Mouse (Mus musculus) layer of hippocampus, postnatal 10 days (tissue): Measurements from ENCODE around the gene S1pr3. TPM values are rescaled to one million over a fixed set of nuclear protein-coding genes. Genes with fewer than 3 reads are reported as not detected.

Source experiments
- DNase-seq, 2 experiments: peaks; one replicate each; pipeline ENCODE4 v3.0.0; 2021; ENCODE audit warnings: low spot score in 2 of 2
- long read RNA-seq: library from polyadenylated mRNA; stranded (forward); transcript quantifications from one replicate; pipeline ENCODE4 v2.0.0, GENCODE M21; 2023
- total RNA-seq, 2 experiments: library from RNA; stranded (reverse); gene quantifications; 2 replicates each; pipeline ENCODE4 v1.2.3; 2021

The S1pr3 gene
- total RNA-seq: 1 to 10 TPM; 8.1 to 8.3 TPM
- long read RNA-seq, full-length matches to known transcripts: 6 of 17 reads
- long read RNA-seq, partial matches to known transcripts: 0 of 17 reads
- long read RNA-seq, other reads (novel, unspliced or antisense): 11 of 17 reads

GRCm38 (mm10) chr13:51408519-51409001 is at the start of gene S1pr3:
TSS of gene S1pr3 (plus strand) at chr13:51408639.
- DNase-seq: peak; percentile 30 to 44

DNA sequence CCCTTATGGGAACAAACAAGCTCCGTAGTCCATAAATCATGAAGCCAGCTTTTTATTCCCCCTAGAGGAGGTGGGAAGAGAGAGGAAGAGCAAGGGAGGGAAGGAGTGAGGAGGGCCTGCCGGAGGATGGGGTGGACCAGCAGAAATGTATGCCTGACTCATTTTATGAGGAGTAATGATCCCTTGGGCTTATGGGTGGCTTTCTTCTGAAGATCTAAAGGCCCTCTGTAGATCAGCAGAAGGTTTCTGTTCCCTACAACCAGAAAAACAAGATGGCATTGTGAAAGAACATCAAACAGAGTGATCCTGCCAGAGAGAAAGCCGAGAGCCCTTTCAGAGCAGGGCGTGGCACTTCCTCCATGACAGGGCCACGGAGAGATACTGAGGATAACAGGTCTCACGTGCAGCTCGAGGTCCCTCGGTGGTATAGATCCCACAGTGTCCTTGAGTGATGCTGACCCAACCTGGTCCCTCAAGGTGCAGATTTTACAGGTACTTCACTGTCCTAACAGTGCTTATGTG is 47.9 kb upstream of the S1pr3 start:
- no peak for DNase-seq

GRCm38 (mm10) chr13:51363390-51363789 is 45.0 kb upstream of the S1pr3 start:
- no peak for DNase-seq

DNA sequence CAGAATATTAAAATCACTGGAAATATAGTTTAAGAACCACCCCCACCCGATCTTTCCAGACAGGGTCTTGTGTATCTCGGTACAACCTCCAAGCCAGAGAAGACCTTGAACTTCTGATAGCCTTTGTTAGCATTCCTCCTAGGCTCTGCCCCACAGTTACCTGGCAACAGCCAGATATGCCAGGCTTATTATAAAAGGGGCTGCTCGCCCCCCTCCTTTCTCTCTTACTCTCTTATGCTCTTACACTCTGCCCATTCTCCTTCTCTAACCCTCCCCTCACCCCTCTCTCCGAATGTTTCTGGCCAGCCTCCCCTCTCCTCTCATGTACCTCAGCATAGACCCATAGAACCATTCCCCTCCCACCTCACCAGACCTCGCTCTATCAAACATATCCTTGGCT is 44.5 kb upstream of the S1pr3 start:
- DNase-seq: no peak

- DNase-seq: no peak
These were observed 43.2 kb upstream of the S1pr3 start for GRCm38 (mm10) chr13:51365191-51365590.

- no peak for DNase-seq
These were observed 40.1 kb upstream of the S1pr3 start for GRCm38 (mm10) chr13:51368346-51368745.

DNA sequence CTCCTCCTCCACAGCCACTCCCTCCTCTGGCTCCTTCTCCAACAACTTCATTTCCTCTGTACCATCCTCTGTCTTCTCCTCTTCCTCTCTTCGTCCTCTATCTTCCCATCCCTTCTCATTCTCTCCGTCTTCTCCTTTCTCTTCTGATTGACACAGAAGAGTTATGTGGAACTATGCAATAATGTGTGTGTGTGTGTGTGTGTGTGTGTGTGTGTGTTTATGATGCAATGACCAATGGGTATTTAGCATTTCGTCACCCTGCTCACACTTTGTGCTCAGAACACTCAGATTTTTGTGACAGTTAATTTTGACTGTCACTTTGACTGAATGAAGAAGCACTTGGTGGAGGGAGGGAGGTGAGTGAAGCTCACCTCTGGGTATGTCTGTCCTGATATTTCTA is 39.1 kb upstream of the S1pr3 start:
- DNase-seq: no peak

- DNase-seq: no peak
These were observed 35.4 kb upstream of the S1pr3 start for GRCm38 (mm10) chr13:51373086-51373485.

DNA sequence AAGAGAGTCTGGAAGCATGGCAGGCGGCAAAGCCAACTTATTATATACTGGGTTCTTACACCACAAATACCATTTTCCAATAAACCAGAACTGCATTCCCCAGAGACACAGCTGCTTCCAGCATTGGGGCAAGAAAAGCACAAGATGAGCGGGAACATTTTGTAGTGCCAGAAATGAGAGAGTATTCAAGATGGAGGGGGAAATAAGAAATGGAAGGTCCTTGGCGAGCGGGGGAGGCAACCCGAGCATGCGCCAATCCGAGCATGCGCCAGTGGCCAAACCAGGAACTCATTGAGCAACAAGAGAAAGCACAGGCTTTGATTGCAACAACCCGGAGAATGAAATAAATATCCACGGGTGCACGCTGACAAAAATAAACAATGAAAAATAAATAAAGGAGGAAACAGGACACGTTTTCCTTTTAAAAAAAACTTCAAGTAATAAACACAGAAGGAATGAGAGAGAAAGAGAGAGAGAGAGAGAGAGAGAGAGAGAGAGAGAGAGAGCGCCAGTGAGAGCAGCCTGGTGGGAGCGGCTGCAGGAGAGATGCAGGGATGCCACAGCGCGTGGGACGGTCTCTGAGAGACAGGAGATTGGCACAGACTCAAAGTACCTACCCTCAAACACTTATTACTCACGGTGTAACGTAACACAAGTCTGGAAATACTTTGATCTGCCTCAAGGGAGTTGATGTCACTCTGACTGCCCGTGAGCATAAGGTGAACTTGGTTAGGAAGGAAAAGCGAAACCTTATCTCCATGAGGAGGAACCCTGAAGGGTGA is 34.2 kb upstream of the S1pr3 start:
- peak; percentile 12 to 22 for DNase-seq

GRCm38 (mm10) chr13:51378126-51378525 is 30.3 kb upstream of the S1pr3 start:
- no peak for DNase-seq

DNA sequence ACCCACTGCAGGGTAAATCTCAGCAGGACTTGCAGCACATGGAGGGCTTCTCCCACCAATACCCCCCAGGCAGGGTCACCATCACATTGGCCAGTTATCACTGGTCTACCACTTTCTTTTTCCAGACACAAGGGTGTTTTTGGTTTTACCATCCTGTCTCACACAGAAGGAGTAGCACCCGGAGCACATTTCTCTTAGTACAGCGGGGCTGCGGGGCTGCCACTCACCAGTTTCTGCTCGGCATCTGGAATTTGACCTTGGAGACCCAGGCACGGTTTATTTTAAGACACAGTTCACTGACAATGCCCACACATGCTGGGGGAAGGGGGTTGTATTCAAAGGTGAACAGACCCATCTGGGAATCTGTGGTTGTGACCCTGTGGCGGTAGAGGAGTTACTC is 28.8 kb upstream of the S1pr3 start:
- DNase-seq: no peak

DNA sequence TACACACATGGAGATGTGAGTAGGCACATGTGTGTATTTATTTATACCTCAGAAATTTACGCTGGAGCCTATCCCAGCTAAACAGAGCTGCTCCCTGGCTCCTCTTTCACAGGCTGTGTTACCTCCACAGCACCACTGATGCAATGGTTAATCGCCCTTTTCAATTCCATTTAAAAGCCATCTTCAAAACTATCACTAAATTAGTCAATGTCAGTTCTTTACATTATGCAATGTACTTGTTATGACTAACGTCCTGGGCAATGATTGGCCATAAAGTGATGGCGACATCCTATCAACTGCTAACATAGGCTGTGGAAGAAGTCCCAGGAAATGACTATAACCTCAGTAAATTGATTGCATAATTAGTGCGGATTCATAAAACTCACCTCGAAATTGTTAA is 26.9 kb upstream of the S1pr3 start:
- DNase-seq: no peak

DNA sequence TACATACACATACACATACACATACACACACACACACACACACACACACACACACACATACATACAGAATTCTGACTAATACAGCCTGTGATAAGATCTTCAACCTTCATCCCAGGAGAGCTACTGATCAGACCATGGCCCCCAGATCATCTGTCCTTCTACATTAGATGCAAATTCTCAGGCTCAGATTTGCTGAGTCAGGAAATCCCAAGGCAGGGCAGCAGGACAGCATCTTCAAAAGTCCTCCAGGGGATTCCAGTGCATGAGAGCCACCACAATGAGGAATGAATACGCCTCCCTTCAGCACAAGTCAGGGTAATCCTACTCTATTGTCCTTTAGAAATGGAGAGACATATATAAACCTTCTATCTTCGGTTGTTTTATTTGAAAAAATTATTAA is 23.5 kb upstream of the S1pr3 start:
- DNase-seq: no peak

DNA sequence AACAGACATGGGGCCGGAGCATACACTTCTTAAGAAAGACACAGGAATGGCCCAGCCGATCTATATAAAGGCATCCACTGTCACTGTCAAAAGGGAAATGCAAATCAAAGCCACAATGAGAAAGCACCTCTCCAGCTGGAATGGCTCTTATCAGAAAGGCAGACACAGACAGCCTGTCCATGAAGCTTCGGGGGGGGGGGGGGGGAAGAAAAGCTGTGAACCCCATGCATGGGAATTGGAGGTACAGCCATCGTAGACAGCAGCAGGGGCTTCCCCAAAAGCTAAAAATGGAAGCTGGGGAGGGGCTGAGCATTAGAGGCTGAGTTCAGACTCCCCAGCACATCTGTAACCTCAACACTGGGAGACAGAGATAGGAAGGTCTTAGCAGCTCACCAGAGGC is 20.5 kb upstream of the S1pr3 start:
- DNase-seq: no peak

GRCm38 (mm10) chr13:51390398-51390797 is 18.0 kb upstream of the S1pr3 start:
- no peak for DNase-seq

DNA sequence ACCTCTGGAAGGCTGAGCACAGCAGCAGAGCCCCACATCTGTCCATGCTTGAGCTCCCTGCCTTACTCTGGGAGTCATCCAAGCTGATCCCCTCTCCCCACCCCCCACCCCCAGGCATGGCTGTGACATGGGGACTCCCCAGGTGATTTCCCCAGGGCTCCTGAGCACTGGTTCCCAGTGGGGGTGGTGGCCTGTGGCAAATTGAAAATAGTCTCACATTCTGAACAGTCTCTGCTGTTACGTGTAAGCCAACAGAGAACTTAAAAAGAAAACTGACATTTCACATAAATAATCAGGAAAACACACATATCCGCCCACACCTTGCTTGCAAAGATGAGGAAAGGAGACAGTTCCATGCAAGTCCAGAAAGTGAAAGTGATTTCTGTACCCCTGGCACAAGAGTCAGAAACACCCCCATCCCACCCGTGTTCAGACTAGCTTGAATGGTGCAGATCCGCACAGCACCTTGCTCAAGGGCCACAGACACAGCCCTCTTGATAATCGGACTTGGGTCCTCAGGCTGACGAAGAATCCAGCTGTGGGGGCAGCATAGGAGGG is 17.0 kb upstream of the S1pr3 start:
- DNase-seq: no peak

- DNase-seq: no peak
These were observed 16.2 kb upstream of the S1pr3 start for GRCm38 (mm10) chr13:51392256-51392655.

GRCm38 (mm10) chr13:51397861-51398260 is 10.6 kb upstream of the S1pr3 start:
- DNase-seq: no peak

- DNase-seq: no peak
These were observed 8.9 kb upstream of the S1pr3 start for GRCm38 (mm10) chr13:51399562-51399961.

DNA sequence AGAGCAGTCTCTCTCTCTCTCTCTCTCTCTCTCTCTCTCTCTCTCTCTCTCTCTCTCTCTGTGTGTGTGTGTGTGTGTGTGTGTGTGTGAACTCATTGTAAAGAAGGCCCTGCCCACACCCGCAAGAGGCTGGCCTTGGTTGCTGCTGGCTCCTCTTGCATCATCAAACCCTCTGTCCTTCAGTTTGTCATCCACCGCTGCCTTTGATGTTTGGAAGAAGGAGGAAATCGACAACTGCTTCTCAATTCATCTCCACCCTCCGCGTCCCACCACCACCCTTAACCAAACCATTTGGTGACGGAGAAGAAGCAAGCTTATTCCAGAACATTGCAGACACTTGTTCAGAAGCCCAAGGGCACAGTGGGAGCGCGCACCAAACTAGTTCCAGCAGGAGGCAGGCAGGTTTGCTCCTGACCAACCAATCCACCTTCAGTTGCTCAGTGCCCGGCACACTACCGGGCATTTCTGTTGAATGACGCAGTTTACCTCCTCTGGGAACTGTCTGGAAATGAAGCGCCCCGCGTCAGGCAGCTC is 8.2 kb upstream of the S1pr3 start:
- peak in 1 of 2 experiments; percentile 37 for DNase-seq

DNA sequence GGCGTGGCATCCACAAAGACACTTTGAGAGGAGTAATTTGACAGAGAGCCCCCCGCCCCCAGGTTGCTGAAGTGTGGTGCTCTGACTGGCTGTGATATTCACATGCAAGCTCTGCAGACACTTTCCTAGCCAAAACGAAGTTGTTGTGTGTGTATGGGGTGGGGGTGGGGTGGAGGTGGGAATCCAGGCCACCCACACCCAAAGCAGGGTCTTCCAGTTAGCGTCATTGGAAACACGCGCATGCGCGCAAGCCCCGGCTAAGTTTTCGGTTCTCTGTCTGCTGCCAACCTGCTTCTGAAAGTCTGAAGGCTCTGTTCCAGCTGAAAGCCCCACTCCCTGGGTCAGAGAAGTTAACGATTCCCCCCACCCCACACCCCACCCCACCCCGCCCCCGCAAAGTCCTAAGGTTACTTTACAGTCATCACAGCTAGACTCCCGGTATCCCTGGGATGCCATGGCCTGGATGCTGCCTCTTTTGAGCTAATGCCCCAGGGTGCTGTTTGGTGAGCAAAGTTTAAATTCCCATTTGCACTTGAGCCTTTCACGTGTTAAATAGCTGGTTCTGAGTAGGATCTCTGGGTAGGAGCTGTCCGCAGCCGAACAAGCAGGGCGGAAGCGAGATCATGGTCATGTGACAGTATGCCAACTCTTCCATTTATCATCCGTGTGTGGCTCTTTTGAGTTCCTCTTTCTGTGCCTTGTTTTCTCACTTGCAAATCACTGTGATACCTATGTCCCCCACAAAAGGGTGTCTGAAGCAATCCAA is 7.5 kb upstream of the S1pr3 start:
- DNase-seq: peak; percentile 44 to 68
